Mouse (Mus musculus) kidney, adult 2 months (tissue): ENCODE results near the gene Pcyox1.

Source experiments
- CTCF ChIP-seq: fragments of 200-500 bp; conservative IDR thresholded peaks from 2 replicates; pipeline ENCODE4 v1.5.1; 2011; ENCODE audit warnings: low read depth, mild to moderate bottlenecking, control low read depth, low read length, moderate library complexity, mixed read lengths; ENCODE audit not compliant: insufficient read depth, insufficient read length
- POLR2A ChIP-seq: fragments of 200-500 bp; IDR thresholded peaks from one replicate; pipeline ENCODE4 v1.6.1; 2011; ENCODE audit warnings: low read depth, low read length, control low read depth

DNA sequence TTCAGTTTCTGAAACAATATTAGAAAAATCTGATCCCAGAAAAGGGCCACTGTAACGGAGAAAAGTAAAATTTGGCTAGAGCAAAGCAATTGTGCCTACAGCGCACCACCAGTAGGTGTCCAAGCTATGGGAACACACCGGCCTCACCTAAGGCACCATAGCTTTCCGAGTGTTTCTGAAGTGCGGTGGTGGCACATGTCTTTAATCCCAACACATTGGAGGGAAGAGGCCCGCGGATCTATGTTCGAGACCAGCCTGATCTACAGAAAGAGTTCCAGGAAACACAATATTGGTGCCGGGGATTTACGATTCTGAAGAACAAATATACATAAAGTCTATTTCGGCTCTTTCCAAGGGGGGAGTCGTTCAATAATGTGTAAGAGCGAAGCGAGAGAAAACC lies 40.8 kb upstream of the Pcyox1 start:
- TF ChIP-seq CTCF: peak; percentile 62
- TF ChIP-seq POLR2A: no peak
